Mouse (Mus musculus): ENCODE measurements at regions not wholly inside any gene's neighbourhood (a gene's known extent, or its start where the extent isn't known, plus 50 kb on each side); places are given as distances from the start of the nearest gene placed in this dataset.

DNA sequence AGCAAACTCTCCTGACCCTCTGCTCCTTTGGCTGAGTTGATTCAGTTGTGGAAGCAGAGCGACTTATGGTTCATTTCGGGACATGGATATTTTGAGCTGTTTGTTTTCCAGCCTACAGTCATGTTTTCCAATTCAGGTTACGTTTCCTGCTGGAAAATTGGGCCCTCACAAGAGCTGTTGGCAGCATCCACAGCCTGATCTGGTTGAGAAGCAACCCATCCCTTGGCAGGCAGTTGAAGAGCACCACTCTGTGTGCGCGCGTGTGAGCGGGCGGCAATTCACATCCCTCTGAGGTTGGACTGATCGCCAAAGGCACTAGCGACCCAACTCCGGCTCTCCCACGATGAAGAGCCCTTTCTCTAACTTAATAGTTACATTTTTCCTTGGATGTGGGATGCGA is 457.1 kb downstream of the Tmem38b start:
- peak; percentile 41 to 56 for DNase-seq

DNA sequence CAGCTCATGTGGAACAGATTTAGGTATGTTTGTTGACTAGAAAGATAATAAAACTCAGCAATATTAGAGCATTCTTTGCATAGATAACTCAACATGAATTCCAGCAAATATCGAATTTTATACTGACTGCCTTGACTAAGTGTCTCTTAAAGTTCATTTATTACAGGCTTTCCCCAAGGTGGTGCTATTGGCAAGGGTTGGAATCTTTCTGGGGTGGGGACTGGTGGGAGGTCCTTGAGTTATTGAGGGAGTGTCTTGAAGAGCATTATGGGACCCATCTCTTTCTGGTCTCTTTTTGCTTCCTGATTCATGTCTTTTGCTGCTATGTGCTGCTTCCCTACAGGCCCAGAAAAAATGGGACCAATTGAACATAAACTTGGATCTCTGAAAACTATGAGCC is 488.0 kb downstream of the Tmem38b start:
- no peak for DNase-seq

DNA sequence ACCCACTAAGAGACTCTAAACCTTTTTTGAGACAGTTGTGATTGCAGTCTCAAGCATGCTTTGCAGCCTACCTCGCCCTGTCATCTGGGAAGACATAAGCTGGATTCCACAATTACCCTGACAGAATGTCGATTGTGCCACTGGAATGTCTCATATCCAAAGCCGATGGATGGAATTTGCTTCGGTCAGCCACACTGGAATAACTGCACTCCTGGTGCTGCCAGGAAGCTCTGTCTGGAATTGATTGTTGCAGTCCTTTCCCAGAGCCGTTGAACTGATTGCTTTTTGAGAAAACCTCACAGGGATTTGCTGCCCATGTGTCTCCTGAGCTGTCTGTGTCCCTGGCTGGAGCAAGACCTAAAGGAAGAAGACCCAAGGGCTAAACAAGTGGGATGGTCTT is 499.0 kb downstream of the Tmem38b start:
- DNase-seq = no peak

DNA sequence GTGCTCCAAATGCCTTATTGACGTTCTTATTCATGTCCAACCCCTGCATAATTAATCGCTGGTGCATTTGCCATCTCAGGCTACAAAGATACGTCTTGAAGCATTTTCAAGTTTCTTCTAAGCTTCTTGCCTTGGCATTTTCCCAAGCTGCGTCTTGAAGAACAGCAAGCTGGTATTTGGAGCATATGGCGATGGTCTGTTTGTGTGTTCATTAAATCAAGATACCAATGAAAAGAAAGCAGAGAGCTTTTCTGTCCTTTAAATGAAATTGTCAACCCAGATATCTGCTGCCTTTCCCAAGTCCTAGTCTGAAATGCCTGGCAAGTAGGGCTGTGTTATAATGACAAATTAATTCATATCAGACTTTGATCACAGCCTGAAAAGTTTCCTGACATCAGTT is 502.4 kb downstream of the Tmem38b start:
- DNase-seq = no peak

DNA sequence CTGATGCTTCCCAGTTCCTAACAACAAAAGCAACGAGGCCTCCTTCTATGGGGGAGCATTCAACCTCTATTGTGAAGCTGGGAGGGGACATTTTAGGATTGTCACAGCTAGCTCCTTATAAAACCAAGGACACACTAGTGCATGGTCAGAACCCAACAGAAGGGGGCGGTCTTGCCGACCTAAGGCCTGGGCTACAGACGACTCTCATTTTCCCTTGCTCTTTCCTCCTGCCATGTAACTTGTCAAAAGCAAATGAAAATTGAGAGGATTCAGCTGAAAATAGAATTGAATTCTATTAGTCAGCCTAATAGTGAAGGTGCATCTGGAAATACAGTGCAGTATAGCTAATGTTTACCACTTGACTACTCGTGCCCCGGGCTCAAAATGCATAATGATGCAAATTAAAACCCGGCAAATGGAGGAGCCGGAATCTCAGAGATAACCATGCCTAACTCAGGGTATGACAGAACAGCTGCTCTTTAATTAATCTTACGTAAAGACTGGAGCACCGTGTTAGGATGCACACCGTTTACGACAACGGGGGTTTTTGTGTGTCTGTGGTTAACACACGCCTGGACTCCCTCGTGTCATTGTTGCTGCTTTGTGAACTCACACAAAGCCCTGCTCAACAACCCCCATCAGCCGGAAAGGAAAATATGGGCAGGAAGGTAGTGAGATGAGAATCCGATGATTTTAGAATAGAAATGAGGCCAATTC is 503.0 kb downstream of the Tmem38b start:
- peak in 1 of 2 experiments; percentile 18 for DNase-seq

DNA sequence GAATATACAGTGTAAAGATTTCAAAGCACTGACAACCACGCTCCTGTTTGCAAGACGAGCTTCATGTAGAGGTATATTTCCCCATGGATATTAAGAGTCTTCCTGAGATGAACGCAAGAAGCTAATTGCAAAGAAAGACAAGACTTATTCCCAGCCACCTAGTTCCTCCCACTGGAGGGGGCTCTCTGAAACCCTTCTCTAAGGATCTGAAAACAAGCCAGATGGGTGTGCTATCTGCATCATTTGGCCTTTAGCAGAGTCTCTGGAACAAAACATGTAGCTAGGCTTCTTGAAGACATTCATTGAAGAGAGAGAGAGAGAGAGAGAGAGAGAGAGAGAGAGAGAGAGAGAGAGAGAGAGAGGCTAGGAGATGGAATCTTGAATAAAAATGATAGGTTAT is 504.8 kb downstream of the Tmem38b start:
- DNase-seq = no peak

DNA sequence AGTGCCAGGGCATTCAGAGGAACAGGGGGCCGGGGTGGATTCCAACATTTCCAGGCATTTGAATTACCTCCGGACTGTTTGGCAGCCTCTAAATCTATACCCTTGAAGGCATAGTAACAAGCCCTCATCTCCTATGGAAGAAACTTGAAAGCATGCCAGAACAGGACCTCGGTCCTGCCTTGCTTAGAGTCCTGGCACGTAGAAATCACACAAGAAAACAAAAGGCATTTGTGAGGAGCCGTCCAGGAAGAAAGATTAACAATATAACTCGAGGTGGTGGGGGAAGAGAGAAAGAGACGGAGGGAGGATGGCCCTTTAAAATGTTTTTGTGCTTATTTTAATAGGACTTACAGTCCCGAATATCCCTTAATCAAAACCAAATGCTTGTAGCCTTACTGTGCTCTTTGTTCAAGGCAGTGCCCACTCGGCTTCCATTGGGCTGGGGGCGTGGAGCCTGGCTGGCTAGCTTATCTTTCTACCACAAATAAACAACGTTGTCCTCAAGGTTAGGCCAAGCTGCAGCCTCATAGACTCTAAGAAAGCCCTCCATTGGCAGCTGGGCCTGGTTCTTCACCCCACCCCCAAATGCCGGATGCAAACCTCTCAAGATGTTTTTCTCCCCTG is 505.9 kb downstream of the Tmem38b start:
- no peak for DNase-seq

DNA sequence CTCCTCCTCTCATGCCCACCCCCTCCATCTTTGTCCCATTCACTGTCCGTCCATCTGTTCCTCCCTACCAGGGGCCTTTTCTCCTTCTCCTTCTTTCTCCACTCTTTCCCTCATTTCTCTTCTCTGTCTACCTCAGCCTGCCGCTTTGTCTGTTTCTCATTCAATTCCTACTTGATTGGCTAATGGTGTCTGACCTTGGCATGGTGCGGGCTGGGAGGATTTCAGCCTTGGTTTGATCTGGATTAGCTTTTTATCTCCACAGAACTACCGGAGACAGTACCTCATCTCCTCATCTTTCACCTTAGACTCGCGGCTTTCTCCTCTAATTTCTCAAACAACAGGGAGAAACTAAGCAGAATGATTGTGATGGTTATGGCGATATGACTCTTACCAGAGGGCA is 506.4 kb downstream of the Tmem38b start:
- no peak for DNase-seq

DNA sequence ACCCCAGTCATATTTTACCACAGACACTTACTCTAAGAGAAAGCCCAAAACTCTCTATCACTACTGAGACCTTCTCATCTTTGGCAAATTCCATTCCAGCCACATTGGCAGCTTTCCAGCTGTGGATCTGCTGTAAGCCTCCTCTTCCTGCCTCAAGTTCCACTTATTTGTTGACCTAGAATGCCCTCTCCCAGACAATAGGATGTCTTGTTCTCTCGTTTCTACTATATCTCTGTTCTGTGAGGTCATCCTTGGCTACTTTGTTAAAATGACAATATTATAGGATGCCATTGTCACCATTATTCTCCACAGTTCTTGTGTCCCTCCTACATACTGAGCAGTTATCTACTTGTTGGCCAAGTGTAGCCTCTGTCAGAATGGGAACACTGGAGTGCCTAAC is 512.7 kb downstream of the Tmem38b start:
- DNase-seq = peak in 1 of 2 experiments; percentile 26

DNA sequence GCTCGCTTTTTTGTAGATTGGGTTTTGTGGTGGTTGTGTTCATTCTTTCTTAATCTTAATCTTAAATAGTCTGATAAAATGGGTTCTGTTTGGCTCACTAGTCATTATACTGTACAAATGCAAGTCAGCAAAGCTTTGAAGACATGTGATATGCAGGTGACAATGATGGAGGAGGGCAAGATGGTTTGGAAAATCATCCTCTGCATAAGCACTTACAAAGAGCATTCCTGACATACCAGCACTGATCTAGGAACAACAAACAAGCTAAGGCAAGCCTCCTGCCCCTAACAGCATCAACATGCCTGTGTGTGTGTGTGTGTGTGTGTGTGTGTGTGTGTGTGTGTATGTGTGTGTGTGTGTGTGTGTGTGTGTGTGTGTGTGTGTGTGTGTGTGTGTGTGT is 514.3 kb downstream of the Tmem38b start:
- DNase-seq = no peak

DNA sequence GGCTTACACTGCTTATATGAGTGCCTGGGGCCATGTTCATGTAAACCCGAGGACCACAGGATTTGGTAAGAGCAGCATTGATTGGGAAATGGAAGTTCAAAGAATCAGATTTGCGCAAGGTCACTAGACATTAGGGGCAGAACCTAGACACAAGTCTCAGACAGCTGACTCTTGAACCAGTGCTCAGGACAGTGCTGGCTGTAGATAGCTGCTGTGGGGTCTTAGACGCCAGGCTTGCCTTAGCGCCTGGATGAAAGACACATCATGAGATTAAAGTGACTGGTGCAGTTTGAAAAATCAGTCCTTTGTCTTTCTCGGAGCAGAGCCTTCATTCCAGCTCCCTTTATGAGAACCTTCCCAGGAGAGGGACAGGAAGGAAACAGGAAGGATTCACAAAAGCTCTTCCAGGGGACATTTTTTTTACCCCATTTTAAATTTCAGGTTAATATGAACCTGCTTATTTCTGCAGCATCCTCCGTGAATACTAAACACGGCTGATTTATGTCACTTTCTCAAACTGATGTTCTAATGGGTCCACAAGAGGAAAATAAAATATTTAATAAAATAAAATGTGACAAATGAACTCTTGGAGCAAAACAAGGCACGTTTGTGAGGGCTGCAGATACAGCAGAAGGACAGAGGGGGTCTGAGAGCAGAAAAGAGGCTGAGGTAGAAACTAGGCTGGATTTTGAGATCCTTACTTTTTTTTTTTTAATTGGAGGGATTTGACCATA is 528.0 kb downstream of the Tmem38b start:
- no peak for DNase-seq

DNA sequence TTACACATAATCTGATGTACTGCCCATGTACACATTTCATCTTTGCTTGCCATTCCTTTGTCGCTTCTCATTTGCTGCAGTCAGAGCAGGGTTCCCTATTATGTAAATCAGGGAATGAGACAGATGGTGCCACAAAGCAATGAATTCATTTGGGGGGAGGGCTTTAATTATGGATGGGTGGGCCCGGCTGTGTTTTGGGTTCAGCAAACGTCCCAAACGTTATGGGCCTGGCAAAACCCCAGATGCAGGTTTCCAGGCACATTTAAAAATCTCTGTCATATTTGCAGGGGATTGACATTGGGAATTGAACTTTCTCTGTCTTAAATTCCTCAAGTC is 528.5 kb downstream of the Tmem38b start:
- no peak for DNase-seq

DNA sequence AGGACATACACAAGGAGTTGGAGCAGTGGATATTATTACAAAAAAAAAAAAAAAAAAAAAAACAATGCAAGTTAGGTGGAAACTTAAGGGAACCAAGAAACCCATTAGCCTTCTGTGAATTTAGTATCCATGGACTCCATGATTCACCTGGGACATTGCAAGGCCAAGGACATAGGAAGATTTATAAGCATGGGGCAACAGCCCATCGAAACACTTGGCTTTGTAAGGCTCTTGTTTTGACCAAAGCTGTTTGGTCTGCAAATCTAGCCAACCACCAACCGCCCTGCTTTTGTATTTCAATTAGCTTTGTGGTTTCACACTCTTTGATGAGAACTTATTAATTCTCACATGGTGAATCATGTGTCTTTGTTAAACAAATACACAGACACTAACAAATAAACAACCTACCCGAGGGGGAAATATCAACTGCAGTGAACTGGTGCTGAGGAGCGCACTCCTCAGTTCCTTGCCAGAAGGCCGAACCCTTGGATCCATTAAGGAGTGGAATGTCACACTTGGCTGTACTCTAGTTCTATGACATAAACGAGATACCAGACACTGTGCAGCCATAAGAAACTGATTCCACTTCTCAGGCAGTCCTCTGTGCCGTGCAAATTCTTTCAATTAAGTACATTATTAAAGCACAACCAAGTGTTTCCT is 529.7 kb downstream of the Tmem38b start:
- no peak for DNase-seq

DNA sequence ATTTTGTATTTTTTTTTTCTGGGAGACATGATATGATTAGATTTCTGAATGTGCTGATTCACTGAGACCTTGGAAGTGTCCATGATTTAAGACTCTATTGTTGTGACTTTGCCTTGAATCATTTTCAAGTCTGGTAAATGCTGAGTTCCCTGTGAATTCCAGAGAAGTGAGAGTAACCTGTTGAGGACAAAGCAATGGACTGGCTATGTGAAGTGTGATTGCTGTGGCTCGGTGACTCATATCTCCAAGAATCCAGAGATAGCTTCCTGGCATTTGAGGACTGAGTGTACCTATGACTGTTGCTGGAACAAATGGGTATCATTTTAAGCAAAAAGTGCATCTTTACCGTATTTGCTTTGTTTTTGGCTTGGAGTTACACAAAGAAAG is 530.2 kb downstream of the Tmem38b start:
- no peak for DNase-seq

DNA sequence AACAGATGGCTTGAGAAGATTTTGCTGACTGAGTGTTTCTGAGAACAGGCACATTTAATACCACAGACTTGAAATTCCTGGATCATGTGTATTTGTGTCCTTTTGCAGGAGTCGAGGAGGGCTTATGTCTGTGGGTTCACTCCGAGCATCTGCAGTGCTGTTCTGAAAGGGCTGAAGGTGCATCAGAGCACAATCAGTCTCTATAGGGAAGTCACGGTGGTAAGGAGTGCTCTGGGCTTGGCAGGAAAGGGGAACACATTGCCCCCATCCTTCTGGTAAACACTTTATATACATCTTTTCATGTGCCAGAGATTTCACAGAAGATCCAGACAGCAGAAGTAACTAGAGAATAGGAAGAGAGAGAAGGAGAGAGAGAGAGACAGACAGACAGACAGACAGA is 545.1 kb downstream of the Tmem38b start:
- DNase-seq = no peak

DNA sequence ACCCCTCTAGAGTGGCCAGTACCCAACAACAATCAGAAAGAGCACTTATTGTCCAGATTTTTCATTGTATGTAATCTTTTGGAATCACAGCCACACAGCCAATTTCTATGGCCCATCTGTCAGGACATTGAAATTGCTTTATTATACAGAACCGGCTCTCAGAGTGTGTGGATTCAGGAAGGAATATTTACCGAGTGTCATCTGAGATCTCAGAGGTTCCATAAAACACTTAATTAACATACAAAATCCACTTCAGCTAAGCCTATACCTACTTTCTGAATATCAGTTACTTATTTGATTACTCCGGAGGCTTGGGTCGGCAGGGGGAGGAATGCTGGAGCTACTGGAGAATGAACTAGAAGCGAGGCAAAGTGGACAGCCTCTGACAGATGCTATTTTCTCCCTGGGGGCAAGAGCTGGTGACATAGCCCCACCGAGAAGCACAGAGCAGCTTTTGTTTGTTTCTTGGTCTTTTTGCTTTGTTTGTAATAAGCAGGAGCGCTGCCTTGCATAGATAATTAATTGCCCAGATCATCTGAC is 545.6 kb downstream of the Tmem38b start:
- peak in 1 of 2 experiments; percentile 4 for DNase-seq

DNA sequence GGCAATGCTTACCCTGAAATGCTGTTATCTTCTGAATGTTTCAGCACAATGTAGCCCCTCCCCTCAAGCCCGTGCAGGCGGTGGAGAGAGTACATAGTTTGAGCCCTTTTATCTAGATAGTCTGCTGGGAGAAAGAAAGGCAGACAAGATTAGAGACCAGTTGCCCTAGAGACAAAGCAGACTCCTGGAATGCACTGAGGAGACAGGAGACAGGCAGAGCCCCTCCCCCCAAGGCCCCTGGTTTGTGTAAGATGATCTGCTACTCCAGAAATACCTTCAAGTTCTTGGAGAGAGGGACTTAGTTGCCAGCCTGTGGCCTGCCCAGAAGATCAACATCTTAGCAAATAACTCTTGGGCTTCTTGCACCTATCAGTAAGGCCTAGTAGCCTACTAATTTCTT is 547.8 kb downstream of the Tmem38b start:
- no peak for DNase-seq

DNA sequence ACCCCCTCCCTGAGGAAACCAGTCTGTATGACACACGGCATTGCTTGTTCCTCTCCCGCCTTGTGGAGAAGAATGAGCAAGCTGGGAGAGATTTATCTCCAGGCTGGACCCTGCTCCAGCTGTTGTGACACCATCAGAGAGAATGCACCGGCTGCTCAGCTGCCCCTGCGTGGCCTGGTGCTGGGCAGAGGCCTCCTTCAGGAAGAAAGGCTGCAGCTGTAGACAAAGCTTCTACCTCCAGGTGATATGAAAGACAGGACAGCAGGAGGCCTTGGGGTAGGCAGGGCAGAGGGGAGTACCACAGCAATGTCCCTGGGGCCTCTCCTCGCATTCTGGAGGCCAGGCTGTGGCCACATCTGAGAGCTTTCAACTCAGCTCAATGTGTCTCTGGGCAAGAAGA is 548.6 kb downstream of the Tmem38b start:
- no peak for DNase-seq

DNA sequence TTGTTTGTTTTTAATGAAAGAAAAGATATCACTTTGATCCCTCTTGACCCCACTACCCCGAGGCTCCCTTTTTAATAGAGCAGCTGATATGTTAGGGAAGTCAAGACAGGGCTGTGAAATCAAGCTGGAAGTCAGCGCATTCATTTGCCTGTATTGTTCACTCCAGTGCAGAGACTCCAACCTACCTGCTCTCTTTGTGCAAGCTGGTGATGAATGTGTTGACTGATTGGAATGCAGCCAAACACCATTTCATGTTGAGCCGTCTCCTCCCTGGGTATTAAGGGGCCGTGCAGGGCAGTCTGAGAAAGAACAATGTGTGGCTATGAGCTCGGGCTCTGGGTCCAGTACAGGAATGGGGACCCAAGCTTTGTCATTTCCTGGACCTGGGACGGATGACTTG is 557.4 kb upstream of the Zfp462 start:
- DNase-seq = no peak

DNA sequence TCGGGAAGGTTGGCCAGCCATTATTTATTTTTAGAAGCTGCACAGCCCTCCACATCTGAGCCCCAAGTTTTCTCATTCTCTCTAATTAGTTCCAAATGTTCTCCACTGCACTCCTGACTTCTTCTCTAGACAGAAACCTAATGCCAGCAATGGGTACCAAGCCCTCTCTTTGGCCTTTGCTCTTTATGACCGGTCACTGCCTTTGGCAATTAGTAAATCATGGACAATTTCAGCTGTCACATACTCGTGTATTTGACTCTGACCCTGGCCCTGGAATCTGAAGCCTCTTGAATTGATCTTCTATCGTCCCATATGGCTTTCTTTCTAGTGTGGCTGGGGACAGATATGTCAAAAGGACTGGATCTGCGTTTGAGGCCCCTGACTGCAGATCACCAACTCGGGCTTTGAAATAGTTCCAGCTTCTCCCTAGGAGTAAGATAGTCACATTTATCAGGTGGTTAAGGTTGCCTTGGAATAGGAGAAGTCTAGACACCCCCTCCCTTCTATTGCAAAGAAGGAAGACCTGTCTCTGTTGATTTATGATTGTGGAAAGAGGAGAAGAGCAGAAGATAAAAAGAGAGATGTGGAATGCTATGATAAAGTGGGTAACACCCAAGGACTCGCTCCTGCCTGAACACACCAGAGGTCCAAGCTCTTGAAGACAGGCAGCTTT is 553.2 kb upstream of the Zfp462 start:
- DNase-seq = no peak

DNA sequence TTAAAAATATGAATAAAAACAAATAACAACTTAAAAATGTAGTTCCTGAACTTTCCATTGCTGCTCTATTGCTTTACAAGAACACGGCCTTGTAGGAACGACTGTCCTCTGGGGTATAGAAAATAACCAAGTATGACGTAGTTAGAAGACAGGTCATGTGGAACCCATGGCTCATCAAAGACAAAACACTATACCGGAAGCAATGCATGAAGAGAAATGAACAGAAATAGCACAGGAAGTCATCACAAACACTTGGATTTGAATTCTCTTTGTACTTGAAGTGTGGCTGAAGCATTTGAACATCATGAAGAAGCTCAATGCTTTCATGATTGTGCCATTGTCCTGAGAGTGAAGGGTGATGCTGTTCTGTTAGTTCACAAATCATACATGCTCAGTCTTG is 538.7 kb upstream of the Zfp462 start:
- DNase-seq = no peak

DNA sequence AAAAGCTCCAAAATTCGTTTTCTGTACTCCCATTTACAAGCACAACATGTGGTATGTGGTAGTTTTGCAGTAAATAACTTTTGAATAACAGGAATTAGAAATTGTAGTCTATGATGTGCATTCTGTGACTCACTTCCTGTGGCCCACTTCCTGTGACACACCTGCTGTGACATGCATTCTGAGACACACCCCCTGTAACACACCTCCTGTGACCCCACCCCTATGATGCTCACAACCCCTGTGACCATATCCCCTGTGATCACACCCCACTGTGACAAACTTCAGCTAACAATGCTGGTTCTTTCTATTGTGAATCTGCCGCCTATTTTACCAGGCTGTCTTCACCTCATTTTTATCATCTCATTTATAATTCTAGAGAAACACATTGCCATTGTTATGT is 536.9 kb upstream of the Zfp462 start:
- no peak for DNase-seq

DNA sequence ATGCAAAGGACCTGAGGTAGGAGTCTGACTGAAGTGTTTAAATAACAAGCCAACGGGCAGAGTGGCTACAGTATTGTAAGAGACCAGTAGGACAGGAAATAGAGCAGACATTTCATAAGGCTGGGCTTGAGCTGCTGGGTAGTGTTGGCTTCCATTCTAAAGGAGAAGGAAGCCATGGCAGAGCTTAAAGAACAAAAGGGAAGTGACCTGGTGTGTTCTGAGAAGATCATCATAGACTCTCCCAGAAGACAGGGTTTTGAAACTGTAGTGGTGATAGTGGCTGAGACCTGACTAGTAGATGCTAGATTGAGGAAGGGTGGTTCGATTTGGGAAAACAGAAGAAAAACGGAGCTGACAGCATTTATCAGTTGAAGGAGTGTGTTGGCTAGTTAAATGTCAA is 514.1 kb upstream of the Zfp462 start:
- DNase-seq = no peak

All from cerebellum, postnatal 25 days (tissue).